Mouse (Mus musculus) MEL (cell line): Measurements from ENCODE around the gene Myo3b. TPM values are rescaled to one million over a fixed set of nuclear protein-coding genes. Genes with fewer than 3 reads are reported as not detected.

Experiments
- DNase-seq: peaks from one replicate; pipeline ENCODE4 v3.0.0; 2011; ENCODE audit warnings: low read depth, low spot score
- H3K27ac ChIP-seq: 2 replicates; pipeline ENCODE4 v1.5.1; 2012; ENCODE audit warnings: low read depth, mild to moderate bottlenecking, control low read depth, low read length, moderate library complexity; ENCODE audit not compliant: control insufficient read depth
- H3K27me3 ChIP-seq, 2 experiments: fragments of 150-350 bp in 1 of 2; sonication (generic) in 1 of 2; 2 replicates each; pipeline ENCODE4 v1.6.1; 2012; ENCODE audit warnings: low read length in 2 of 2, mild to moderate bottlenecking in 2 of 2, improper control_type of control experiment in 1 of 2, moderate library complexity in 1 of 2; ENCODE audit not compliant: insufficient read depth in 2 of 2, control insufficient read depth in 1 of 2
- H3K36me3 ChIP-seq, 2 experiments: 2 replicates each; pipeline ENCODE4 v1.6.1; 2012 to 2014; ENCODE audit warnings: low read length in 2 of 2, improper control_type of control experiment in 1 of 2, inconsistent platforms in 1 of 2, mild to moderate bottlenecking in 1 of 2; ENCODE audit not compliant: insufficient read depth in 2 of 2, control insufficient read depth in 1 of 2
- H3K4me1 ChIP-seq, 2 experiments: fragments of 150-350 bp in 1 of 2; sonication (generic) in 1 of 2; 2 replicates each; pipeline ENCODE4 v1.6.1; 2012; ENCODE audit warnings: low read length in 2 of 2, improper control_type of control experiment in 1 of 2, mild to moderate bottlenecking in 1 of 2; ENCODE audit not compliant: insufficient read depth in 2 of 2, control insufficient read depth in 1 of 2
- H3K4me3 ChIP-seq, 2 experiments: fragments of 150-350 bp in 1 of 2; sonication (generic) in 1 of 2; 2 replicates each; pipeline ENCODE4 v1.5.1; 2012; ENCODE audit warnings: low read depth in 2 of 2, low read length in 2 of 2, mild to moderate bottlenecking in 2 of 2, moderate library complexity in 2 of 2, control low read depth in 1 of 2, improper control_type of control experiment in 1 of 2; ENCODE audit not compliant: control insufficient read depth in 1 of 2, insufficient read depth in 1 of 2
- H3K79me2 ChIP-seq: 2 replicates; pipeline ENCODE4 v1.6.1; 2012; ENCODE audit warnings: mild to moderate bottlenecking, low read length, moderate library complexity; ENCODE audit not compliant: control insufficient read depth, poor library complexity, insufficient read depth
- H3K9ac ChIP-seq: 2 replicates; pipeline ENCODE4 v1.6.1; 2012; ENCODE audit warnings: low read depth, mild to moderate bottlenecking, control low read depth, low read length, moderate library complexity; ENCODE audit not compliant: control insufficient read depth, poor library complexity, severe bottlenecking
- H3K9me3 ChIP-seq: fragments of 150-350 bp; sonication (generic); replicated peaks from 2 replicates; pipeline ENCODE4 v1.6.1; 2012; ENCODE audit warnings: mild to moderate bottlenecking, low read length, improper control_type of control experiment, moderate library complexity; ENCODE audit not compliant: insufficient read depth
- ELF1 ChIP-seq: IDR thresholded peaks from 2 replicates; pipeline ENCODE4 v1.6.1; 2014; ENCODE audit warnings: low read depth, mild to moderate bottlenecking, inconsistent platforms, low read length, improper control_type of control experiment, moderate library complexity
- GABPA ChIP-seq: IDR thresholded peaks from 2 replicates; pipeline ENCODE4 v1.6.1; 2012; ENCODE audit warnings: low read depth, mild to moderate bottlenecking, inconsistent platforms, low read length, improper control_type of control experiment, moderate library complexity
- KAT2A ChIP-seq: conservative IDR thresholded peaks from 2 replicates; pipeline ENCODE4 v1.6.1; 2012; ENCODE audit warnings: low read depth, low read length, improper control_type of control experiment, inconsistent platforms
- MAZ ChIP-seq: IDR thresholded peaks from 2 replicates; pipeline ENCODE4 v1.6.1; 2012; ENCODE audit warnings: low read depth, mild to moderate bottlenecking, inconsistent platforms, low read length, improper control_type of control experiment
- MYC ChIP-seq: IDR thresholded peaks from 2 replicates; pipeline ENCODE4 v1.6.1; 2011; ENCODE audit warnings: low read depth, mild to moderate bottlenecking, low read length, improper control_type of control experiment, moderate library complexity
- RCOR1 ChIP-seq: IDR thresholded peaks from 2 replicates; pipeline ENCODE4 v1.6.1; 2012; ENCODE audit warnings: low read depth, mild to moderate bottlenecking, inconsistent platforms, low read length, improper control_type of control experiment
- SIN3A ChIP-seq: IDR thresholded peaks from 2 replicates; pipeline ENCODE4 v1.6.1; 2012; ENCODE audit warnings: low read length, improper control_type of control experiment, inconsistent platforms
- TBP ChIP-seq: IDR thresholded peaks from 2 replicates; pipeline ENCODE4 v1.8.0; 2011; ENCODE audit warnings: low read depth, low read length, improper control_type of control experiment
- TCF12 ChIP-seq: IDR thresholded peaks from 2 replicates; pipeline ENCODE4 v1.6.1; 2014; ENCODE audit warnings: low read depth, mild to moderate bottlenecking, inconsistent platforms, low read length, improper control_type of control experiment, moderate library complexity
- ZKSCAN1 ChIP-seq: IDR thresholded peaks from 2 replicates; pipeline ENCODE4 v1.6.1; 2012; ENCODE audit warnings: low read depth, mild to moderate bottlenecking, inconsistent platforms, low read length, improper control_type of control experiment, moderate library complexity
- polyA plus RNA-seq, 2 experiments: library from polyadenylated mRNA; stranded (reverse) in 1 of 2; unstranded in 1 of 2; fragments of >175 nt in 1 of 2; fragments of >200 nt in 1 of 2; gene quantifications; 2 replicates each; pipeline versions ENCODE4 v1.2.1 to v1.2.4; 2012; ENCODE audit warnings: low replicate concordance in 2 of 2, low read depth in 1 of 2; ENCODE audit not compliant: insufficient read length in 2 of 2, insufficient read depth in 1 of 2, missing spikeins in 1 of 2
- total RNA-seq: library from RNA; depleted of rRNA; stranded (reverse); fragments of 300-350 nt; gene quantifications from 2 replicates; pipeline ENCODE4 v1.2.3, GENCODE M21; 2012

The Myo3b gene
- total and polyA plus RNA-seq, 3 experiments: not detected

- H3K4me1 ChIP-seq: no peaks in the 10 kb centered on the region
- no peaks in the 10 kb centered on the region for H3K27me3 ChIP-seq
- H3K9ac ChIP-seq: no peak overlapping the region
- no peak overlapping the region for H3K27ac ChIP-seq
- no peak for TF ChIP-seq MYC
- no peak for TF ChIP-seq RCOR1
- TF ChIP-seq, all 39 proteins: peak for 0
- H3K36me3 ChIP-seq: no peaks in the 10 kb centered on the region
- no peak for DNase-seq
- H3K79me2 ChIP-seq: no peaks in the 10 kb centered on the region
- H3K9me3 ChIP-seq: no peaks in the 10 kb centered on the region
- H3K4me3 ChIP-seq: no peak overlapping the region
These were observed 341.0 kb downstream of the Myo3b start for GRCm38 (mm10) chr2:70379939-70380338.

GRCm38 (mm10) chr2:70388645-70389044 is 349.7 kb downstream of the Myo3b start:
- no peak overlapping the region for H3K4me3 ChIP-seq
- no peaks in the 10 kb centered on the region for H3K79me2 ChIP-seq
- no peaks in the 10 kb centered on the region for H3K4me1 ChIP-seq
- TF ChIP-seq KAT2A: no peak
- TF ChIP-seq TCF12: no peak
- TF ChIP-seq GABPA: no peak
- no peak for TF ChIP-seq TBP
- TF ChIP-seq MAZ: no peak
- DNase-seq: no peak
- no peaks in the 10 kb centered on the region for H3K9me3 ChIP-seq
- H3K36me3 ChIP-seq: no peaks in the 10 kb centered on the region
- H3K27ac ChIP-seq: no peak overlapping the region
- H3K9ac ChIP-seq: no peak overlapping the region
- no peaks in the 10 kb centered on the region for H3K27me3 ChIP-seq

- no peak overlapping the region for H3K9ac ChIP-seq
- DNase-seq: no peak
- no peaks in the 10 kb centered on the region for H3K79me2 ChIP-seq
- no peaks in the 10 kb centered on the region for H3K4me1 ChIP-seq
- H3K4me3 ChIP-seq: no peak overlapping the region
- H3K9me3 ChIP-seq: no peaks in the 10 kb centered on the region
- H3K27me3 ChIP-seq: no peaks in the 10 kb centered on the region
- H3K36me3 ChIP-seq: no peaks in the 10 kb centered on the region
- H3K27ac ChIP-seq: no peak overlapping the region
- TF ChIP-seq ZKSCAN1 (no peak), RCOR1 (no peak)
These were observed 350.2 kb downstream of the Myo3b start for GRCm38 (mm10) chr2:70389162-70389561.

GRCm38 (mm10) chr2:70397734-70398276 is 358.9 kb downstream of the Myo3b start:
- DNase-seq: no peak
- Histone ChIP-seq H3K4me3 (no peak overlapping the region), H3K27me3 (no peaks in the 10 kb centered on the region), H3K9ac (no peak overlapping the region), H3K36me3 (no peaks in the 10 kb centered on the region), H3K79me2 (no peaks in the 10 kb centered on the region), H3K4me1 (no peaks in the 10 kb centered on the region), H3K9me3 (no peaks in the 10 kb centered on the region), H3K27ac (no peak overlapping the region)
- TF ChIP-seq RCOR1 (no peak), ELF1 (no peak), SIN3A (no peak)
- TF ChIP-seq, all 39 proteins: peak for 0
